Mouse (Mus musculus) heart, postnatal 0 days (tissue): ENCODE data around the gene Carnmt1. TPM values are rescaled to one million over a fixed set of nuclear protein-coding genes. Genes with fewer than 3 reads are reported as not detected.

ENCODE experiments used
- ATAC-seq: fragments of 200-750 bp; cut with Nextera tagmentation; 2 replicates; pipeline ENCODE4 v1.8.0; 2017; ENCODE audit warnings: low read depth, moderate number of reproducible peaks, moderate library complexity; ENCODE audit not compliant: insufficient read depth
- DNase-seq: peaks from one replicate; pipeline ENCODE4 v3.0.0-alpha.2; 2016; ENCODE audit warnings: low spot score
- H3K27ac ChIP-seq: fragments of 300-500 bp; sonication (generic); 2 replicates; pipeline ENCODE4 v1.5.1; 2014; ENCODE audit warnings: low read depth, mild to moderate bottlenecking
- H3K27me3 ChIP-seq: fragments of 300-500 bp; sonication (generic); 2 replicates; pipeline ENCODE4 v1.6.1; 2014; ENCODE audit warnings: low read length, mixed read lengths; ENCODE audit not compliant: control insufficient read depth, insufficient read depth
- H3K36me3 ChIP-seq: fragments of 300-500 bp; sonication (generic); replicated peaks from 2 replicates; pipeline ENCODE4 v1.6.1; 2014; ENCODE audit warnings: low read length, mixed read lengths; ENCODE audit not compliant: control insufficient read depth, insufficient read depth
- H3K4me1 ChIP-seq: fragments of 300-500 bp; sonication (generic); 2 replicates; pipeline ENCODE4 v1.6.1; 2014; ENCODE audit warnings: antibody characterized with exemption; ENCODE audit not compliant: control insufficient read depth, insufficient read depth
- H3K4me2 ChIP-seq: fragments of 300-500 bp; sonication (generic); 2 replicates; pipeline ENCODE4 v1.6.1; 2014; ENCODE audit warnings: low read depth, mild to moderate bottlenecking, low read length, moderate library complexity
- H3K4me3 ChIP-seq: fragments of 300-500 bp; sonication (generic); 2 replicates; pipeline ENCODE4 v1.5.1; 2014; ENCODE audit warnings: low read depth, low read length
- H3K9ac ChIP-seq: fragments of 300-500 bp; sonication (generic); replicated peaks from 2 replicates; pipeline ENCODE4 v1.6.1; 2014; ENCODE audit warnings: low read depth, low read length, mixed read lengths
- H3K9me3 ChIP-seq: fragments of 300-500 bp; sonication (generic); replicated peaks from 2 replicates; pipeline ENCODE4 v1.6.1; 2016; ENCODE audit warnings: low read length; ENCODE audit not compliant: control insufficient read depth
- CTCF ChIP-seq: IDR thresholded peaks from 2 replicates; pipeline ENCODE4 v1.5.1; 2016; ENCODE audit warnings: antibody characterized with exemption, control low read depth, low read depth
- EP300 ChIP-seq: IDR thresholded peaks from 2 replicates; pipeline ENCODE4 v1.6.1; 2016; ENCODE audit warnings: antibody characterized with exemption, low read depth
- WGBS: fragments of 180-500 bp; shearing (Covaris S2); extraction: QIAGEN DNeasy Blood & Tissue Kit; methylation state at CpG from one replicate; pipeline ENCODE4 v1.1.7; 2014; 5-methylcytosine and 5-hydroxymethylcytosine counted together
- polyA plus RNA-seq: library from polyadenylated mRNA; unstranded; fragments of >200 nt; fragmentation: Nextera tagmentation; extraction: Ambion mirVana; gene quantifications from 2 replicates; pipeline ENCODE4 v1.2.1, GENCODE M21; 2015
- total RNA-seq: library from RNA; depleted of rRNA; stranded (reverse); fragments of >200 nt; gene quantifications from 2 replicates; pipeline ENCODE4 v1.2.3, GENCODE M21; 2014; ENCODE audit warnings: low replicate concordance

The Carnmt1 gene
- total and polyA plus RNA-seq, 2 experiments from 2014 or later: 24.6 to 28.6 TPM

GRCm38 (mm10) chr19:18631644-18632219 is 38.8 kb upstream of the Carnmt1 start, which contains the start of the genes Ostf1 and Nmrk1:
Gene Ostf1, minus strand, starts transcription at chr19:18631823.
Gene Nmrk1, plus strand, starts transcription at chr19:18631950.
- H3K27me3 ChIP-seq: no peaks in the 10 kb centered on the region
- peak within 1 kb of the TSS; percentile 65 for H3K9ac ChIP-seq
- peak within 1 kb of the TSS; percentile 63 for H3K4me2 ChIP-seq
- H3K9me3 ChIP-seq: no peaks in the 10 kb centered on the region
- peak within 1 kb of the TSS; percentile 89 for H3K27ac ChIP-seq
- H3K4me1 ChIP-seq: peaks cover 14% of the 10 kb centered on the region
- DNase-seq (peak; percentile 95), ATAC-seq (peak; percentile 98)
- H3K4me3 ChIP-seq: peak within 1 kb of the TSS; percentile 78
- H3K36me3 ChIP-seq: no peaks in the 10 kb centered on the region
- WGBS: 1% methylated on average over 37 of the region's 51 CpGs
- TF ChIP-seq CTCF: no peak
- no peak for TF ChIP-seq EP300

- H3K4me3 ChIP-seq: peak overlapping the region; percentile 78
- peak overlapping the region; percentile 63 for H3K4me2 ChIP-seq
- H3K4me1 ChIP-seq: peaks cover 14% of the 10 kb centered on the region
- DNase-seq (no peak), ATAC-seq (no peak)
- TF ChIP-seq CTCF (no peak), EP300 (no peak)
- no peaks in the 10 kb centered on the region for H3K9me3 ChIP-seq
- peak overlapping the region; percentile 65; the same call in 1 of the 2 replicates for H3K9ac ChIP-seq
- H3K36me3 ChIP-seq: no peaks in the 10 kb centered on the region
- WGBS: 65% methylated on average over 13 of the region's 13 CpGs
- H3K27me3 ChIP-seq: no peaks in the 10 kb centered on the region
- no peak overlapping the region for H3K27ac ChIP-seq
Observed at GRCm38 (mm10) chr19:18632231-18633185, 38.1 kb upstream of the Carnmt1 start.

- H3K4me2 ChIP-seq: no peak overlapping the region
- ATAC-seq: no peak
Observed at GRCm38 (mm10) chr19:18637954-18638353, 32.6 kb upstream of the Carnmt1 start.

GRCm38 (mm10) chr19:18638949-18639348 is 31.6 kb upstream of the Carnmt1 start:
- Histone ChIP-seq H3K27ac (no peak overlapping the region), H3K9me3 (no peaks in the 10 kb centered on the region), H3K4me2 (no peak overlapping the region), H3K27me3 (no peaks in the 10 kb centered on the region), H3K4me1 (no peaks in the 10 kb centered on the region), H3K4me3 (no peak overlapping the region), H3K9ac (no peak overlapping the region), H3K36me3 (no peaks in the 10 kb centered on the region)
- no peak for DNase-seq
- TF ChIP-seq EP300: no peak
- ATAC-seq: no peak
- WGBS: 49% methylated on average over 5 of the region's 5 CpGs

More at GRCm38 (mm10) chr19:18637954-18638353, 32.6 kb upstream of the Carnmt1 start:
- no peaks in the 10 kb centered on the region for H3K27me3 ChIP-seq
- TF ChIP-seq CTCF: no peak
- no peak overlapping the region for H3K27ac ChIP-seq
- no peak for DNase-seq
- H3K4me1 ChIP-seq: no peaks in the 10 kb centered on the region
- WGBS: 77% methylated on average over 5 of the region's 5 CpGs
- H3K9me3 ChIP-seq: no peaks in the 10 kb centered on the region
- H3K9ac ChIP-seq: no peak overlapping the region
- no peak overlapping the region for H3K4me3 ChIP-seq
- H3K36me3 ChIP-seq: no peaks in the 10 kb centered on the region

- no peaks in the 10 kb centered on the region for H3K9me3 ChIP-seq
- ATAC-seq: no peak
- H3K4me3 ChIP-seq: no peak overlapping the region
- H3K9ac ChIP-seq: no peak overlapping the region
- no peaks in the 10 kb centered on the region for H3K4me1 ChIP-seq
- no peak overlapping the region for H3K27ac ChIP-seq
- no peaks in the 10 kb centered on the region for H3K27me3 ChIP-seq
- TF ChIP-seq CTCF (peak; percentile 50; the same call in 1 of the 2 replicates), EP300 (no peak)
- 37% methylated on average over 2 of the region's 2 CpGs for WGBS
- H3K36me3 ChIP-seq: no peaks in the 10 kb centered on the region
- DNase-seq: no peak
- no peak overlapping the region for H3K4me2 ChIP-seq
Observed at GRCm38 (mm10) chr19:18639552-18639951, 31.0 kb upstream of the Carnmt1 start.
